Mouse (Mus musculus) layer of hippocampus, postnatal 36 days (tissue): ENCODE measurements around the gene Aph1c. TPM values are rescaled to one million over a fixed set of nuclear protein-coding genes. Genes with fewer than 3 reads are reported as not detected.
"Not testable (repeated sequence)": the region's sequence is repeated elsewhere in the genome, so short reads cannot be mapped to it uniquely, and the experiment has no call there.

Experiments used
- DNase-seq, 2 experiments: peaks; one replicate each; pipeline ENCODE4 v3.0.0; 2022
- total RNA-seq, 2 experiments: library from RNA; stranded (reverse); gene quantifications; 2 replicates each; pipeline ENCODE4 v1.2.3; 2021

Aph1c gene
- total RNA-seq, 2 experiments from 2014 or later, result 8.3 to 9.5 TPM

DNA sequence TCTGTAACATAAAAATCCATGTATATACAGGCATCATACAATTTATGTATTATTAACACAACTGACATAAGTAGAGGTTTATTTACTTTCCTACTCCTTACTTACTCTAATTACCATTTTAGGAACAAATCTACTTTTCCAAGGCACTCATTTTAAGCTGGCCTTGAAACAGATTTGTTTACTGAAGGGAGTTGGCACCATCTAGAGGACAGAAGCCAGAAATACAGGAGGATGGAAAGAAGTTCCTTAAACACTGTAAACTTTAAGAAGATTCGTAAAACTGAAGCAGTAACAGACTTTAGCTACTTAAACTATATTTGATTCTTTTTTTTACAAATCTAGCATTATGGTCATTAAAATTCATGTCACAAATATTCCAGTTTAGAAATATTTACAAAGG lies 8.5 kb downstream of the Aph1c start:
- DNase-seq, result no peak

DNA sequence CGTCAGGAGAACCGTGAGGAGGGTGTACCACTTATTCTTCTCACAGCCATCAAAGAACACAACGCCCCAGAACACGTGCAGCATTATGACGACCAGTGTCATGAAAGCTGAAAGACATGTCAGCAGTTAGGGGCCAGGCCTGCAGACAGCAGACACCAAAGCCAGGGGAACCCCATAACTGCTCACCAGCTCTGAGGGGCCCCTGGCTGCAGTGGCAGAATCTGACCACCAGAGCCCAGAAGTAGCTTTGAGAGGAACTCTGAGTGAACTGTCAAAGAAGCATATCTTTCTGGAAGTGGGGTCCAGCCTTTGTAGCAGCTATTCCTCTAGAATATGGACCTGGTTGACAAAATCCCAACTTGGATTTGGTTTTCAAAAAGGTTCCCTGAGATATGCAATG lies 12.3 kb downstream of the Aph1c start:
- not testable (repeated sequence) for DNase-seq

DNA sequence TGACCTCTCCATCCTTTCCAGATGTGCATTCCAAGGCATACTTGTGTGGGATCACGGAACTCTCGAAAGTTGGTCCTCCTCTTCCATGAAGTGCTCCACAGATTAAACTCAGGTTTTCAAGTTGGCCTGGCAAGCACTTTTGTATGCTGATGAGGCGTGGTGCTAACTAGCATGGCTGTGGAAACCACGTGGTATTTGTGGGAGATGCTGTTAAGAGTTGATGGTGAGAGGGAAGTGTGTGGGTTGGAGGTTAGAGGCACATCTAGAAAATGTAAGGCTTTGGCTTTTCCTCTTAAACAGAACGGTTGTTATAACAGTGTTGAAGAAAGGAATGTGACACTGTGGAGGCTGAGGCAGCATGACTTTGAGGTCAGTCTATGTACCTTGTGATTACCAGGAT lies 13.5 kb downstream of the Aph1c start:
- no peak for DNase-seq

DNA sequence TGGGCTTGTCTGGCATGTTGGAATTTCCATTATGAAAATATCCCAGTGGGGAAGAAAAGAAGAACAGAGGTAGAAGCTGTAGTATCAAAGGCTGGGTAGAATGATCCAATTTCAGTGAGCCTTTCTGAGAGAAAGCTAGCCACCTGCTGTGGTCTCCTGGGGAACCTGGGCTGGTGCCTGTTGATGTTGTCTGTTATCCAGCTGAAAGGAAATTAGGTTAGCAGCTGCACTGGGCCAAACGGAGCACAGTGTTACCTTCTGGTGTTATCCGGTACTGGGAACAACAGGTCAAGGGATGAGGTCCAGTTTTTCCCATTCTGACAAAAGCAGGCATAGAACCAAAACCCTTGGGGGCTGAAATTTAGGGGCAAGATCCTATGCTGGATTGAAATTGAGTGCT lies 21.1 kb downstream of the Aph1c start:
- no peak for DNase-seq

DNA sequence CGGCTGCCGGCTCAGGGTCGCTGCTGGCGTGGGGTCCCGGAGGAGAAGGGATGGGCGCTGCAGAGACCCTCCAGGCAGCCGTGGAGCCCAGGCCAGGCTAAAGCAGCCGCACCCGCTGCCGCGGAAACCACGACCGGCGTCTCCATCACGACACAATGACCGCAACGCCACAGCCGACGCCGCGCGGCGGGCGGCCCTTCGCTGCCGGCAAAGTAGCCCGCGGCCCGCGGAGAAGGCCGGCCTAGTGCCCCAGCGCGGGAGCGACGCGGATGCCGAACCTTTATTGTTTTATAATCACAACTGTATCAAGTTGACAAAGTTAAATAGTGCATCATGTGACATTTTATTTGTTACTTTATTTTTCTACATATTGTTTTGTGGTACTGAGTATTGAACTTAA lies 28.6 kb downstream of the Aph1c start:
- DNase-seq, result not testable (repeated sequence)

DNA sequence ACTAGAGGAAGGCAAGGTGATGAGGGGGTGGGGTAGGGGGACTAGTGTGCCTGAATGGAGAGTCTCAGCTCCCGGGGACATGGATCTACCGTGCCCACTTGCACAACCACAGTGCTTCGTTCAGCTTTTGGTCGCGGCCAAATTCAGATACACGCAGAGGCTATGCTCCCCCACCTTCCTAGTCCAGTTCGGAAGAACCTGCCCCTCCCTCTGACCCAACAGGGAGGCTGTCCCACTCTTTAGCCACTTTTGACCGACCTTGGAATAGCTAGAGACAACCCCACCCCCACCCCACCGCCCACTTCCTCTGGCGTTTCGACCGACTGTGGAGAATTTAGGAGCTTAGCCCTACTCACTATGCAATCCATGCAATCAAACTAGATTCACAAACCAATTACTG lies 32.6 kb downstream of the Aph1c start:
- no peak for DNase-seq

DNA sequence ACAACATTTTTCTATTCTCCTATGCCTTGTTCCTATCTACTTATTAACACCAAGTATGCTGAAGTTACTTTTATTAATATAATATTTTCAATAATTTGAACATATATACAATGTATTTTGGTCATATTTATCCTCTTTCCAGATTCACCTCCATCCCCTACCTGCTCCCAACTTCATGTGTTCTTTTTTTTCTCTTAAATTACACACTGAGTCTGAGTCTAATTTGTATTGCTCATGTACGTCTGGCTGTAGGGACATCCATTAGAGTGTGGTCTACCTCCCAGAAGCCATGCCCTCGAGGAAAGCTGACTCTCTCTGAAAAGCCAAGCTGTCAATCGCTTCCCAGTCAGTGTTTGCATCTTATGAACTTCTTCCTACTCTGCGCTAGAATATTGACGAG lies 37.8 kb downstream of the Aph1c start, which contains the start of gene Gm10647:
Gm10647 (plus strand) TSS at position 301 of the 400 bp plus-strand sequence.
- DNase-seq, result no peak

DNA sequence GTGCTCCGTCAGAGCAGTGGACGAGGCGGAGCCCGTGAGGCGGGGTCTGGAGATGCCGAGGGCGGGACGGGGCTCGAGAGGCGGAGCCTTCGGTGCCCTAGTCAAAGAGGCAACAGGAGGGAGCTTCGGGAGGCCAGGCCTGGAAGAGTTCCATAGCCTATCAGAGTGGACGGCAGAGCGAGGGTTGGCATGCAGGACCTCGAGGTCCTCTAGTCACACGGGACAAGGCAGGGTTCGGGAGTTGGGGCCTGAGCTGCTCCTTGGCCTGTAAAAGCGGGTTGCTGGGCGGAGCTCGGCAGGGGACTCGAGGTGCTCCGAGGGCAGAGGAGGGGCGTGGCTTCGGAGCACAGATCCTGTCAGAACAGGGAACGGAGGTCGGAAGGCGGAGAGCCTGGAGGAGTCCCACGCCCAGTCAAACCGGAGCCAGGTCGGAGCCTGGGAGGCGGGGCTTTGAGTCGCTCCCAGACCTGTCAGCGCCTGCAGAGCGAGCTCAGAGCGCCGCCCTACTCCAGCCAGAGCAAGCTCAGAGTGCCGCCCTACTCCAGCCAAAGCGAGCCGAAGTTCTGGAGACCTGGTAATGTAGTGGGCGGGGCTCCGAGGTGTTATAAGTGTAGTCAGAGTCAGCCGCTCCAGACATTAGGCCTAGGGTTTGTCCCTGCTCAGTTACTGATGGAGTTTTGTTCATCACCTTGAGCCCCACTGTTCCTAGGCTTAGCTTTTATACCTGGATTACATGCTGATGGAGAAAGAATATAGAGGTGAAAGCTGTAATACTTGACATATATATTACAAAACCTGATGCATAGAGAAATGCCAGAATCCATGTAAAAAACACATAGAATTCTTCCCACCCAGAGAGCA lies 38.8 kb downstream of the Aph1c start, which contains the start of gene Aph1b:
Aph1b (minus strand) TSS at position 27 of the 861 bp plus-strand sequence.
- peak; percentile 95 to 96 for DNase-seq

DNA sequence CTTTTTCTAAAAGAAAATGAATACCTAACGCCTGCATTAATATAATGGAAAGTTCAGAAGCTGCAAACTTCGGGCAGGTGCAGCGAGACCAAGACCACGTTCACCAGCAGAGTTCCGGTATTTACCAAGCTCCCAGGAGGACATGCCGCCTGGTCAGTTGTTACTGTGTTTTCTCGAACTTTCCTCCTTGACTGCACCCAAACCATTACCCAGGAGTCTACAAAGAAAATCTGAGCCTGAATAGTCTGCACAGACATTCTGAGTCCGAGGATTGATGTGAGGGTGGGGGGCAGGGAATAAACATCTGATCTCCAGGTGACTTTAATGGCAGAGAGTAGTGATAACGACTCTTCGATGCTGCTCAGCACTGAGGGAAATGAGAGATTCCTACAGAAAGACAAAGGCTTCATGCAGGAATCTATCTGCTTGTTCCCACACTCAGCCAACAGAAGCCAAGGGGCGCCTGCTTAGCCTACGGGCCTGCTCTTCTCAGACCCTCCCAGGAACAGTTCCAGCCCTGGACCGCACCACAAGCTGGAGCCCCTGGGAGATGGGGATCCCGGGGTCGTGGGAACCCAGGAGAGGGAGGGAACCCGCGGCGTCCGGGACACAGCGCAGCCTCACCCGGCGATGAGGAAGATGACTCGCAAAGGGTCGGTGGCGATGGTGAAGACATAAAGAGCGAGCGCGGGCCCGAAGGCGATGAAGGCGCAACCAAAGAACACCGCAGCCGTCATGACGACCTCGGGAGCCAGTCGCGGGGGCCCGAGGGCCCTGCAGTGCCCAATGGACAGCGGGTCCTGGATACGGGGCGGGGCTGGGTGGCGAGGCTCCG lies 39.7 kb downstream of the Aph1c start:
- no peak for DNase-seq

DNA sequence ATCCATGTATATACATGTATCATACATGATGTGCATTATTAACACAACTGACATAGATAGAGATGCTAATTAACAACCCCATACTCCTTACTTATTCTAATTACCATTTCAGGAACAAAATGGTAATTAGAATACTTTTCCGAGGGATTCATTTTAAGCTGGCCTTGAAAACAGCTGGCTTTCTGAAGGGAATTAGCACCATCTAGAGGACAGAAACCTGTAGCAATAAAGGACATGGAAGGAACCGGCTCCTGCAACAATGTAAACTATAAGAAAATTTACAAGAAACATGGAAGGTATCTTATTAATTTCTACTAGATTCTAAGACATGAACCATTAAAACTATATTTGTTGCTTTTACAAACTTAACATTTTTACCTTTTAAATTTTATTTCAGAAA lies 46.7 kb downstream of the Aph1c start:
- DNase-seq, result no peak

DNA sequence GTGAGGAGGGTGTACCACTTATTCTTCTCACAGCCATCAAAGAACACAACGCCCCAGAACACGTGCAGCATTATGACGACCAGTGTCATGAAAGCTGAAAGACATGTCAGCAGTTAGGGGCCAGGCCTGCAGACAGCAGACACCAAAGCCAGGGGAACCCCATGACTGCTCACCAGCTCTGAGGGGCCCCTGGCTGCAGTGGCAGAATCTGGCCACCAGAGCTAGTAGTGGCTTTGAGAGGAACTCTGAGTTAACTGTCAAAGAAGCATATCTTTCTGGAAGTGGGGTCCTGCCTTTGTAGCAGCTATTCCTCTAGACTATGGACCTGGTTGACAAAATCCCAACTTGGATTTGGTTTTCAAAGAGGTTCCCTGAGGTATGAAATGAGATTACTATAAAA lies 50.0 kb downstream of the Aph1c start:
- not testable (repeated sequence) for DNase-seq

DNA sequence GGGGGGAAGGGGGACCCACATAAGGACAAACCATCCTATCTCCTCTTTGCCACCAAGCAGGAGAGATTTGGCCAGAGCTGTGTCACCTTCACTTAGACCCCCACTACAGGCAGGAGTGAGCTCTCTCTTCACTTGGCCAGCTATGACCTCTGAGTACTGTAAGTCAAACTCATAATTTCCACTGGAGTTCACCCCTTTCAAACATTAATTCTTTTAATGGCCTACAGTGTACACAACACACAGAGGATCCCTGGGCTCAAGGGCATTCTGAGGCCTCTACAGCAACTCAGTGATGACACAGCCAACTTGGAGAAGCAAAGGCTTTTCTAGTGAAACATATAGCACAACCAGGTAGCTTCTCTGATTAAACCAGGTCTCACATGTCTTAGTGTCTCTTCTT lies 63.8 kb downstream of the Aph1c start:
- DNase-seq, result no peak

DNA sequence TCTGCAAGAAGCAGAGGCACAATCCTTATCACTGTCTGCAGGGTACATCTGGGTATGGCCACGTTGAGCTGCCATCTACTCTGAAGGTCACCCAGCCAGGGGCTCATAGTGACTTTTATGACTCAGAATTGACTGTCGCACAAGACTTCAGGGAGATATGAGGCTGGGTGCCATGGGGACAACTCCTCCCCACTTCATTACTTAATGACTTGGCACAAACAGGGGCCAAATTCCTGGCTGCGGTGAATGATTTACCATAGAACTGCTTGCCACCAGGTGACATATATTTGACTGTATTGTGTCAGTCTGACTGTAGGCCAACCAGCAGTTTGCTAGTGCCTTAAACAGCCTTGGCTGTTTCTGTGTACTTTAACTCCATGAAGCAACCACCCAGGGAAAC lies 65.3 kb downstream of the Aph1c start:
- no peak for DNase-seq

DNA sequence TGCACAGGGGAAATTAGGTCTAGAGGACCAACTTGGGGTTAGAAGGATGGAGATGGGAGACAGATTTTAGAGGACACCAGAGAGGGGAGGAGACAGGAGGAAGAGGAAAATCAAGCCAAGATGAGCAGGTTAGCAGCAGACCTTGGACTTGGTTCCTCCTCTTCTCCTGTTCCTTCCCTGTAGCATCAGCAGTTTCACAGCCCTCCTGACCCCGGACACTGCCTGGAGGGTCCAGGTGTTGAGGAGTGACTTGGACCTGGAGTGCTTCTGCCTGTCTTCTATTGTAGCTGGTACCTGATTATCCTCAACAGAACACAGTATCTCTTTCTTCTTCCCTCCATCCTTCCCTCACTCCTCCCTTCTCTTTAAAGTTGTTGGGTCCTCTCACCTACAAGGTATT lies 65.8 kb downstream of the Aph1c start:
- DNase-seq, result no peak

Other genes with a start within 250 kb of the Aph1c start
- gene Usp3, start 241.6 kb downstream of the Aph1c start, total RNA-seq, result 10 to 100 TPM; 31.8 to 41.9 TPM
- 10 to 100 TPM; 49.3 to 57.9 TPM for gene Car12, start 121.0 kb downstream of the Aph1c start, total RNA-seq
- 10 to 100 TPM; 28.4 to 34.3 TPM for gene Aph1b, start 39.2 kb downstream of the Aph1c start, total RNA-seq
- gene Gm10647, start 37.7 kb downstream of the Aph1c start, total RNA-seq, result 1 to 10 TPM in 1 of 2 experiments, under 1 TPM in 1; 0.22 to 1.5 TPM
- 10 to 100 TPM; 53.1 to 53.3 TPM for gene Rab8b, start 85.0 kb upstream of the Aph1c start, total RNA-seq
- 10 to 100 TPM; 37.9 to 44.7 TPM for gene Rps27l, start 111.4 kb upstream of the Aph1c start, total RNA-seq
- 10 to 100 TPM; 13.9 to 14.4 TPM for gene Lactb, start 140.8 kb upstream of the Aph1c start, total RNA-seq
- gene Tpm1, start 214.7 kb upstream of the Aph1c start, total RNA-seq, result 100 to 1,000 TPM; 219 to 236 TPM